Mouse (Mus musculus) kidney, adult 9 months (tissue): Measurements from ENCODE around the gene Meis2.
A peak's percentile ranks its signal among the peaks of the same experiment; 100 is the strongest.

Source experiments
- DNase-seq: peaks from one replicate; pipeline ENCODE4 v3.0.0; 2022

The Meis2 gene

GRCm38 (mm10) chr2:116067065-116067497 lies 1.4 kb upstream of the Meis2 start:
- DNase-seq, result peak; percentile 85

GRCm38 (mm10) chr2:116066057-116066941 lies 660 bp upstream of the Meis2 start:
- peak; percentile 22 for DNase-seq

GRCm38 (mm10) chr2:116065057-116065456 lies 582 bp downstream of the Meis2 start:
- DNase-seq, result peak; percentile 41

GRCm38 (mm10) chr2:116064521-116064920 lies 1.1 kb downstream of the Meis2 start:
- peak; percentile 25 for DNase-seq

- peak; percentile 30 for DNase-seq
Measured at GRCm38 (mm10) chr2:116063819-116064293, 1.8 kb downstream of the Meis2 start.

GRCm38 (mm10) chr2:116062761-116063441 lies 2.7 kb downstream of the Meis2 start:
- peak; percentile 23 for DNase-seq

GRCm38 (mm10) chr2:116062251-116062651 lies 3.4 kb downstream of the Meis2 start:
- peak; percentile 26 for DNase-seq

GRCm38 (mm10) chr2:116061401-116062021 lies 4.1 kb downstream of the Meis2 start:
- DNase-seq, result peak; percentile 15

- peak; percentile 13 for DNase-seq
Measured at GRCm38 (mm10) chr2:116060701-116061400, 4.8 kb downstream of the Meis2 start.

- DNase-seq, result no peak
Measured at GRCm38 (mm10) chr2:116060210-116060609, 5.4 kb downstream of the Meis2 start.

- no peak for DNase-seq
Measured at GRCm38 (mm10) chr2:116059661-116060060, 6.0 kb downstream of the Meis2 start.

- DNase-seq, result no peak
Measured at GRCm38 (mm10) chr2:116059066-116059465, 6.6 kb downstream of the Meis2 start.

GRCm38 (mm10) chr2:116058511-116058910 lies 7.1 kb downstream of the Meis2 start:
- DNase-seq, result no peak

- no peak for DNase-seq
Measured at GRCm38 (mm10) chr2:116056826-116057225, 8.8 kb downstream of the Meis2 start.

GRCm38 (mm10) chr2:116055686-116056620 lies 9.7 kb downstream of the Meis2 start:
- DNase-seq, result no peak

- no peak for DNase-seq
Measured at GRCm38 (mm10) chr2:116053931-116054330, 11.7 kb downstream of the Meis2 start.

GRCm38 (mm10) chr2:116052688-116053421 lies 12.8 kb downstream of the Meis2 start:
- no peak for DNase-seq

- no peak for DNase-seq
Measured at GRCm38 (mm10) chr2:116051906-116052614, 13.6 kb downstream of the Meis2 start.

GRCm38 (mm10) chr2:116049710-116050109 lies 15.9 kb downstream of the Meis2 start:
- DNase-seq, result no peak

GRCm38 (mm10) chr2:116047365-116047764 lies 18.3 kb downstream of the Meis2 start:
- no peak for DNase-seq
